Mouse (Mus musculus) hematopoietic stem cell, adult 5-6 weeks (primary cell): ENCODE results near the gene Trim63. TPM values are rescaled to one million over a fixed set of nuclear protein-coding genes. Genes with fewer than 3 reads are reported as not detected.
"Not testable (repeated sequence)": the region's sequence is repeated elsewhere in the genome, so short reads cannot be mapped to it uniquely, and the experiment has no call there.

ENCODE experiments used
- ATAC-seq, 2 experiments: fragments of 125-278 bp in 1 of 2; replicated peaks in 1 of 2; 2 replicates each; pipeline ENCODE4 v1.8.0; 2016 to 2017; ENCODE audit warnings: inconsistent platforms in 2 of 2, mild to moderate bottlenecking in 2 of 2, moderate number of reproducible peaks in 2 of 2, low read depth in 1 of 2, moderate TSS enrichment in 1 of 2; ENCODE audit not compliant: low FRiP score in 2 of 2, poor library complexity in 2 of 2, severe bottlenecking in 2 of 2, insufficient read depth in 1 of 2, low TSS enrichment in 1 of 2
- total RNA-seq: library from RNA; stranded (forward); fragments of 172-1452, 232-1000 nt; gene quantifications from 2 replicates; pipeline ENCODE4 v1.2.3, GENCODE M21; 2017

The Trim63 gene
- total RNA-seq: not detected in 2 replicates

DNA sequence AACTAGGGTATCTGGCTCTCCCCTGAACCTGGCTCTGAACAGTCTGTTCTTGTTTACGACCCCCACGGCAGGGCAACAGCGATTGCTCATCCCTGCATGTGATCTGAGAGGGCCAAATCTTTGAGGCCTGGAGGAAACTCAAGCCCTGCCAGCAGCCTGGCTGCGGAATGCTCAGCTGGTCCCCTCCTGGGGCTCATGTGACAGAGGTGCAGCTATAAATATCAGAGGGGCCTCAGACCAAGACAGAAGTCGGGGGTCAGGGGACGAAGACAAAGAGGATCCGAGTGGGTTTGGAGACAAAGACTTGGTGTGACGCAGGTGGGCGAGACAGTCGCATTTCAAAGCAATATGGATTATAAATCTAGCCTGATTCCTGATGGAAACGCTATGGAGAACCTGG lies at the start of gene Trim63:
Gene Trim63 (plus strand): TSS at position 245 of the 400 bp plus-strand sequence.
- ATAC-seq: no peak

DNA sequence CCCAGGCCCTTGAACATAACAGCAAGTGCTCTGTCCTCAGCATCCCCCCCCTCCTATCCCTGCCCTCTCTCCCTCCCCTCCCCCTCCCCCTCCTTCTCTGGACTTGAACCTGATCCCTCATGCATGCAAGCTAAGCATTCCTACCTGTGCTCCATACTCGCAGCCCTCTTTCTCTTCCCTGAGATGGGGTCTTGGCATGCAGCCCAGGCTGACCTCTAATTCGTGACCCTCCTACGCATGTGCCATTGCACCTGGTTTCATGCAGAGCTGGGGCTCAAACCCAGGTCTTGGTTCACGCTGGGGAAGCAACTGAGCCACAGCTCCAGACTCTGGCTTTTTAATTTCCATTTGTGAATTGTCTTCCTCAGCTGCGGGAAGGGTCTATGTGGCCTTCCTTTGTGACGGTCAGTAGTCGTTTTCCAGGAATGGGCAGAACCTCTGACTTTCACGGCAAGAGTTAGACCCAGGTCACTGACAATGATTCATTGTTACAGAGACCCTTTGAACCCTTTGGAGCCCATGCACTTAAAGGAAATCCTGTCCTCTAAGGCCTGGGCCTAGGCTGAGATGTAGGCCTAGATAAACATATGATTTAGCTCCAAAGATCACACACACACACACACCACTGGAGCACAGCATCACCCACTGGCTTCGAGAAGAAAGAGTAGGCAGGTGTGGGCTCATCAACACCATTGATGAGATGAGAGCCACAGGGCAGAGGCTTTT lies 48.9 kb upstream of the Trim63 start:
- no peak for ATAC-seq

DNA sequence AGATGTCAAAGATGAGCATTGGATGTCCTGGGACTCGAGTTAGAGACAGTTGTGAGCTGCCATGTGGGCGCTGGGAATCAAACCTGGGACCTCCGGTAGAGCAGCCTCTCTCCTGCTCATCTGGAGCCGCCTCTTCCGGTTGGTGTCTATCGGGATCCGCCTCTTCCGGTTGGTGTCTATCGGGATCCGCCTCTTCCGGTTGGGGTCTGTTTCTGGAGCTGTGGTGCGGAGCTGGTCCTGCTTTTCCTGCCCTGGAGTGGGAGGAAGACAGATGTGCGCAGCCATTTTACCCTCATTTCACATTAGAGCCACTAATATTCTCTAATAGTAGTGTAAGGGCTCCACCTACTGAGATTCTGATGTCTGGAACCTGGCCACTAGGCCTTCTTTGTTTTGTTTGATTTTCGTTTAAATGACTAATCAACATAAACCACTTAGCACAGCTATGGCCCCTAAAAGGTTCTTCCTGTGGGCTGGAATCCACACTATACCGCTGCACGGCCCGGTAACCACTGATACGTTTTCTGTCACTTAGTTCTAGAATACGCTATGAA lies 46.7 kb upstream of the Trim63 start:
- peak; percentile 46 to 53; a peak in 3 of 4 replicates for ATAC-seq

DNA sequence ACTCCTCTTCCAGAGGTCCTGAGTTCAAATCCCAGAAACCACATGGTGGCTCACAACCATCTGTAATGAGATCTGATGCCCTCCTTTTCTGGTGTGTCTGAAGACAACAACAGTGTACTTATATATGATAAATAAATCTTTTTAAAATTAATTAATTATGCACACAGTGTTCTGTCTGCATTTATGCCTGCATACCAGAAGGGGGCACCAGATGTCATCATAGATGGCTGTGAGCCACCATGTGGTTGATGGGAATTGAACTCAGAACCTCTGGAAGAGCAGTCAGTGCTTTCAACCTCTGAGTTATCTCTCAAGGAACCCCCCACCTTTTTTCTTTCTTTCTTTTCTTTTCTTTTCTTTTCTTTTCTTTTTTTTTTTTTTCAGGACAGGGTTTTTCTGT lies 45.3 kb upstream of the Trim63 start:
- ATAC-seq: not testable (repeated sequence)

DNA sequence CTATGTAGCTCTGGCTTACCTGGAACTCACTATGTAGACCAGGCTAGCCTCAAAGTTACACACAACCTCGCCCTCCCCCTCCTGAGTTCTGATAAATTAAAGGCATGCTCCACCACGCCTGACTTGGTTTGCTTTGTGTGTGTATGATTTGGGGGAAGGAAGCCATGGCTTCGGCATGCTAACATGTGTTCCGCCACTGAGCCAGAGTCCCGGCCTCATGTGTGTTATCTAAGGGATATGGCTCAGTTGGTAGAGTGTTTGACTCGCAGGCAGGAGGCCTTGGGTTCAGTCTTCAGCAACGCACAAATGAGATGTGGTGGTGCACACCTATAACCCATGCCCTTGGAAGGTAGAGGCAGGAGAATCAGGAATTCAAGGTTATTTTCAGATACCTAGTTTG lies 42.9 kb upstream of the Trim63 start:
- ATAC-seq: no peak

DNA sequence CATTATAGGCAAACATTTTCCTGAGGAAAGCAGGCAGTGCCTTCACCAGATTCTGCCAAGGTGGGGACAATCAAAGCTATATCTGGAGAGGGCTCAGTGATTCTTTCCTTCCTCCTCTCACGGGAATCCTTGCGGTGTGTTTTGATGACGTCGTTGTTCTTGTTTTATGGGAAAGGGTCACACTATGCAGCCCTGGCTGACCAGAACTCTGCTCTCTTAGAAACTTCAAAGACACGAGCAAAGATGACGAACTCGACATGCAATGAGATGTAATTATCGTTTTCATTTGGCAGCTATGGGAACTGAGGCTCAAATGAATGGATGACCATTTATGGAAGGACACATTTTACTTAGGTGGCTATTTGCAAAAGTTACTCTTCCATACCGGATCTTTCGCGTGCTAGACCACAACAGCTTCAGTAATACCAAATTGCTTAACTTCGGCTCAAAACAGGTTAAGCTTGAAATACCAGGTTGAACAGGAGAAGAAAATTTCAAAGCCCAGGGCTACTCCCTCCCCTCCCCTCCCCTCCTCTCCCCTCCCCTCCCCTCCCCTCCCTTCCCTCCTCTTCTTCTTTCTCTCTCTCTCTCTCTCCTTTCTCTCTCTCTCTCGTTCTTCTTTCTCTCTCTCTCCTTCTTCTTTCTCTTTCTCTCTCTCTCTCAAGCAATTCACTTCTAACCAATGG lies 42.0 kb upstream of the Trim63 start:
- ATAC-seq: no peak

DNA sequence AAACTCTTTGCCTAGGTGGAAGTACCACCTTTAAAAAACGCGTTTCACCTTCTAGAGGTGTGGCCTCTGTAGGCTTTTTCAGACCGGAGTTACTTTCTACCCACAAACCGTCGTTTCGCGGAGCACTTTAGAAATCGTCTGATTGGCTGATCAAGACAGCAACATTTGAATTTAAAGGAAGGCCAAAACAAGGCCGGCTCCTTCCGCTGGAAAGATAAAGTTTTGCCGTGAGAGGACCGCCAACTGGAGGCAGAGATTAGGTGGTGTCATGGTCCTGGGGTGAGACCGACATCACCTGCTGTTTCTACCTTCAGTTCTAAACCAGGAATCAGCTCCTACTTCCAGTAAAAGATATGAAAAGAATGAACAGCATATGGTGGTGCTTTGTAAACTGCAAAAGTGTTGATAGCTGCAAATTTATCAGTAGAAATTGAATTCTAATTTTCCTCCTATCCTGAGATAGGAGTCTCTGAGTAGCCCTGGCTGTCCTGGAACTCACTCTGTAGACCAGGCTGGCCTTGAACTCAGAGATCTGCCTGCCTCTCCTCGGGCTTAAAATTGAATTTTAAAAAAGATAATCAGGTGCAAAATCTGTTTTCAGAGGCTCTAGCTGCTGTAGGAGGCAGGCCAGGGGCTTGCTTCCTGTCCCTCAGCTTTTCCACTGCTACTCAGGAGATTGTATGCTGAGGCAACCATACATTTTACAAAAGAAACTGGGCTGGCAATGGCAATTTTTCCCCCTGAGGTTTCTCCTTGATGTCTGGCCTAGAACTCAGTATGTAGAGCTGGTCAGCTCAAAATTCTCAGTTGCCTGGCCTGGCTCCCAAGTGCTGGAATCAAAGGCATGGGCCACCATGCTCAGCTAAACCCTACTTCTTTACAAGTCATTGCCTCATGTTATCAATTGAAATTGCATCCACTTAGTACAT lies 41.2 kb upstream of the Trim63 start:
- ATAC-seq: peak; percentile 81 to 87

DNA sequence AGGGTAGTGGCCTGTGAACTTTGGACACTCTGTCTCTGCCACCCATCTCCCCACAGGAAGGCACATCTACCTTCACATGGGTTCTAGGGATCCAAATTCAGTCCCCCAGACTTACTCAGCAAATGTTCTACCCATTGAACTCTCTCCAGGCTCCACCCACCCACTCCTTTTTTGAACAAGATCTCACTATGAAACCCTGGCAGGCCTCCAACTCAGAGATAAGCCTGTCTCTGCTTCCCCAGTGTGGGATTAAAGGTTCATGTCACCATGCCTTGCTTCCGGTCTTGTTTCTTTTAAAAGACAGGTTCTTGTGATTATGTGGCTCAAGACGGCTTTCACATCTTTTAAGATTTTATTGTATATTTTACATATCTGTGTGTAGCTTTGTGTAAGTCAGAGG lies 30.0 kb upstream of the Trim63 start:
- no peak for ATAC-seq

DNA sequence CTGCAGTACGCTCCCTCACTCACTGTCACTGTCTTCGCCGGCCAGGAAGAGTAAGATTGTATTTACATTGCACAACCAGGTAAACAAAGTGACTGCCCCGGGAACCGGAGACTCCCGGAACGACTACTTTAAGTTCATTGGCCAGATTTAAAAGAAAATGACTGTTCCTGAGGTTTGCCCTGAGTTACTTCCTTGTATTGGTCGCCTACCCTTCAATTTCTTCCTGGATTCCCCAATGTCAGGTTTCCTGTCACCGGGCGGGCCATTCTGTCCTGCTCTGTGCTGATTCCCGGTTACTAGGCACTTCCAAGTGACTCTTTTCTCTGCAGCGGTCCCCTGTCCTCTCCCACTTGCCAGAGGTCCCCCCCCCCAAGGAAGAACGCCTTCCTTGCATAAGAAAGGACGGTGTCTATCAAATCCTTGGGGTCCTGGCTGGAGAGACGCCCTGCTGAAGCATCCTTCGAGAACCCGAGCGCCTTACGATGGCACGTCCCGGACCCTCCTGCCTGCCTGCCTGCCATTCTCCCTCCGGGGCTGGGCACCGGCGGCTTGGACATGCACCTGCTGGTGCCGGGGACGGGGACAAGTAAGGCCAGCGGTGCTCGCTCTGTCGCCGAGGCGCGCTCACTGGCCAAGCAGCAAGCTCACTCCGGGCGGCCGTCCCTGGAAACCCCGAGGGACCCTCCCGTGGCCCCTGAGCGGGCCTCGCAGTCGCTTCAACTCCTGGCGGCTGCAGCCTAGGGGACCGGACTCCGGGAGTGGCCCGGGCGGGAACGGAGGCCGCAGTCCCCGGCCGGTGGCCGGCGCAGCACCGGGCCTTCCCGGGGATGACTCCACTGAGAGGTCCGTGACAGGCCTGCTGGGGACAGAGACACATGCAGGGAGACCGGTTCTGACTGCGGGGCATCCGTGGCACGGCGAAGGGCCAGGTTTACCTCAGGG lies 28.4 kb upstream of the Trim63 start:
- ATAC-seq: no peak

DNA sequence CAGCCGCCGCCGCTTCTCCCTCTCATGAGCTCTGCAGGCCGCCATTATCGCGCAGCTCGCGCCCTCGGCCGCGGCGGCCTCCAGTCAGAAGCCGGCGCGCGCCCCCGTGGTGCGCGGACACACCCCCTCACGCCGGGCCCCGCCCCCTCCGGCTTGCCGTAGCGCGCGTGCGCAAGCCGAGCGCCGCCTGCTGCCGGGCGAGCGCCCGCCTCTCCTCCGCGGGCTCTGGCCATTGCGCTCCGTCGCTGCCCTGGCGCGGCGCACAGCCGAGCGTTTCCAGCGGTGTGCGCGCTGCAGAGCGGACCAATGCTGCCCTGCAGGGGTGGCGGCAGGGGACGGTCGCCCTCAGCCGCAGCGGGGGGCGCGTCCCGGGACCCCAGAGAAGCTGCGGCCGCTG lies 27.8 kb upstream of the Trim63 start:
- peak; percentile 42 to 64 for ATAC-seq

DNA sequence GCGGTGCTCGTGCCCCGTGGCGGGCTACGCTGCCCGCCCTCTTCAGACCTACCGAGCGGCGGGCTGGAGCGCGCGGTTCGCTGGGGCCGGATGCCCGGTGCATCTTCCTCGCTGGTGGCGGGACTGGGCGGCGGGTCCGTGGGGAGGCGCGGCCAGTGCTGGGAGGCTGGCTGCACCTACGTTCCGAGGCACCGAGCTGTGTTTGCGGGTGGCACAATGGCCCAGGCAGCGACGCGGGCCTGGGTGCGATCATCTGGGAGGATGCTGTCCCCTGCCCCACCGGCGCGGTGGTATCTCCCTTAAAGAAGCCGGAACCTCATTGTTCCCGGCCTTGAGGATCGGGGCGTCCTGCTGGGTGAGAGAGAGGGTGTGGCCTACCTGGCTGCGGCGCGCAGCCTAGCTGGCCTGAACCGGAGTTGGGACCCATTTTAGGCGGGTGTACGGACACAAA lies 27.3 kb upstream of the Trim63 start, which contains the start of gene Pdik1l:
Gene Pdik1l (minus strand): TSS at position 321 of the 451 bp plus-strand sequence.
- peak; percentile 72 to 77 for ATAC-seq

DNA sequence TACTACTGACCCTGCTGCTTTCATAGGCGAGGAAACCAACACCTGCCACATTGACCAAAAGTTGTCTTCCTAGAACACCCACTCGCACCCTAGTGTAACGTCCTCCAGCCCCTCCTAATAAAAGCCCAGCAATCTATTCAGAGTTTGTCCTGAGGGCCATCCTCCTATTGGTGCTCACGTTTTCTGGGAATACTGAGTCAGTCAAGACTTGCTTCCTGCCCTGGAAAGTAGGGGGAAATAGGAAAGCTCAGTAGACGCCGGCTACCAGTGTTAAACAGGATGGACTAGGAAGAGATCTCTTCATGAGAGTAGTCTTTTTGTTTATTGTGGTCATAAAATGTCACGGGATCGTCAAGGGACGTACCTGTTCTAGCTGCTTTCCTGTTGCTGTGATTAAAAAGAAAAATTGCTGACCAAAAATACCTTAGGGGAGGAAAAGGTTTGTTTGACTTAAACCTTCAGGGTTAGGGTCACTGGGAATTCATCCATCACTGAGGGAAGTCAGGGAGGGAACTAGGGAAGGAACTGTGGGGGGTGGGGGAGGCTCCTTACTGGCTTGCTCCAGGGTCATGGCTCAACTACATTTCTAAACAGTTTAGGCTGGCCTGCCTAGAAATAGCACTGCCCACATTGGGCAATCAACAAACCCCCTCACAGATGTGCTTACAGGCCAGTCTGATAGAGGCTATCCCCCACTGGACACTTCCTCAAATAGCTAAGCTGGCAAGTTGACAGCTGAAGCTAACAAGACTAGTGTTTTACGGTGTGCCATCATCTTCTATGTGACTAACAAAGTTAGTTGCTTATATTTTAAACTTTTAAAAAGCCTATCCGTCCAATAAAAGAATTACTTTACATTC lies 26.3 kb upstream of the Trim63 start:
- peak in 1 of 2 experiments; percentile 4; a peak in 1 of 4 replicates for ATAC-seq

DNA sequence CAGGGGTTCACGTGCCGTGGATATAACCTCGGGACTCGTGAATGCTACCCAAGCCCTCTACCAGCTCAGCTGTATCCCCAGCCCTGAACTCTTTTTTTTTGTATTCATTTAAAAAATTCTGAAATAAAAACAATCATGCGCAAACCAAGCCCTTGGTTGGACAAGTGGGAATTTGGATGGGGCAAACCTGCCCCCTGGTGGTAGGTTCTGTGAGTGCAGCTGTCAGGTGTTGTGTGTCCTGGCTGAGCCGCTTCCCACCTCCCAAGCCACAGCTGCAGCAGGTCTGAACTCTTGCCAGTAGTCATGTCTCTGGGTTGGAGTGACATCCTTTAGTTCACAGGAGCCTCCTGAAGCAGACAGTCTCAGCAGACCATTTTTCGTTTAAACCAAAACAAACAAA lies 22.9 kb upstream of the Trim63 start:
- ATAC-seq: peak; percentile 61 to 66; a peak in 3 of 4 replicates

DNA sequence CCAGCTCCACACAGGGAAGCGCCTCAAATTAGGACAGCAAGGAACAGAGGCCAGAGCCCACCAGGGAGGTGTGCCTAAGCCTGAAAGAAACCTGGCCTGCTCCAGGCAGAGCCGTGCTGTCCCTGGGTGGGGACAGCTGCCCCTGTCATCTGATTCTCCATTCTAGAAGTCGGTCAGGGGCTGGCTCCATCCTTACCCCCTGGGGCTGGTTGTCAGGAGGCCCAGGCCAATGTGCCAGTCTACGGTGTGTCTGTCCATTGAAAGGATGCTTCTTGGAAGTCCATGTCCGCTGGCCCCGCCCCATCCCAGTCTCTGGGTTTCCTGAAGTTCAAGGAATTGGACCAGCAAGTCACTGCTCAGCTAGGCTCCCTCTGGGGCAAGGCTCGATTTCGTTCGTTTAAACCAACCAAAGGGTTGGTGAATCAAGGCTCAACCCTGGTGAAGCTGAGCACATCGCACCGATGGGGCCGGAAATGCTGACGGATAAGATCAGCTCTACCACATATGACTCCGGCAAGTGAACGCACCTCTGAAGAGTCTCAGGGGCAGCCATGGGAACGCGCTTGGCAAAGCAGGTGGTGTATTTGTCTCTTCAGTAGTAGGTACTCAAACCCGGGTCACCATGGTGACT lies 21.7 kb upstream of the Trim63 start:
- no peak for ATAC-seq

DNA sequence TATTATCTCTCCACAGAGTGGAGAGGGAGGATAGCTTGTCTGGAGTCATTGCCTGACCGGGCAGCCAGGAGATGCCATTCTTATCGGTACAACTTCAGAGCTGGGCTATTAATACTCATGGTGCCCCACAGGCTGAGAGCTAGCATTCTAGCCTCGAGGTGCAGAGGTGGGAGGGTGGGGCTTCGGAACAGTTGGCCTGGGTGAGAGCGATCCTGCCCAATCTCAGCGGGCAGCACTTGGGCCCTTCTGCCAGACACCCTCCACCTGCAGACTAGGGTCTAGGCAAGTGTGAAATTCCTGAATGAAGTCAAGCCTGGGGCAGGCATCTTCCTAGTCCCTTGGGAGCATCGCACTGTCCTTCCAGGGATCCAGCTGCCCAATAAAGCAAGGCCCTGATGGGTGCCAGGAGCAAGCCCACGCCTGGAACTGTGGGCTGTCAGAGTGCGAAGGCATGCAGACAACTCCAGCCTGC lies 21.2 kb upstream of the Trim63 start:
- no peak for ATAC-seq
